Mouse (Mus musculus): Measurements from ENCODE around the gene Ripor2.

DNA sequence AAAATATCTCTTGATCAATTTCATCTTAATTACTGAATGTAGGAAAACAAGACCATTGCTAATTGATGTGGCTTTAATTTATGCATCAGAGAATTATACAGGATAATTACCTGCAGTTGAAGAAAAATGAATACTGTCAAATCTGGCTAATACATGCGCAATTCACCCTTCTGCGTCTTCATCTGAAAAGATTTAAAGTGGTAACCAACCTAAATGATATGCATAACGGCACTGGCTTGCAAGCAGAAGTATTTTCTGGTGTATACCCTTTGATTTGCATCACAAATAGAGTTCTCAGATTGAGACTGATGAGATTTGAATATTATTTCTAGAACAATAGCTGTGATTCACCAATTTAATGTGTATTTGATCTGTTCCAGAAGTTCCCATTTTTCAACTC, 66.7 kb downstream of the Ripor2 start:
- TF ChIP-seq CTCF (conservative IDR thresholded peaks at IDR 0.05; ENCODE audit: low read length) (no peak), NANOG (IDR thresholded peaks at IDR 0.05; ENCODE audit: borderline replicate concordance, low read length) (no peak)
